Mouse (Mus musculus): ENCODE results near the gene Eif3k. TPM values are rescaled to one million over a fixed set of nuclear protein-coding genes. Genes with fewer than 3 reads are reported as not detected.
"Not testable (repeated sequence)": the region's sequence is repeated elsewhere in the genome, so short reads cannot be mapped to it uniquely, and the experiment has no call there.

Gene Eif3k
- polyA plus RNA-seq, 1 experiment from 2014 or later: 327 TPM

- 17% methylated on average over 19 of the region's 19 CpGs for WGBS
- Histone ChIP-seq H3K27ac (no peak overlapping the region), H3K9me3 (no peaks in the 10 kb centered on the region), H3K27me3 (replicated peaks) (no peaks in the 10 kb centered on the region), H3K4me1 (peaks cover 16% of the 10 kb centered on the region), H3K4me3 (peak overlapping the region; percentile 36), H3K36me3 (peaks cover 20% of the 10 kb centered on the region), H3K9ac (peak overlapping the region; percentile 56; the same call in 1 of the 2 replicates), H3K4me2 (replicated peaks) (peak overlapping the region; percentile 83)
- peak; percentile 65 for ATAC-seq (ENCODE audit: low FRiP score, low read depth)
Observed at GRCm38 (mm10) chr7:28982274-28983013, 780 bp upstream of the Eif3k start.

- Histone ChIP-seq H3K4me3 (no peak overlapping the region), H3K9ac (no peak overlapping the region), H3K4me1 (peaks cover 13% of the 10 kb centered on the region), H3K36me3 (peaks cover 57% of the 10 kb centered on the region), H3K4me2 (replicated peaks) (no peak overlapping the region), H3K27me3 (replicated peaks) (no peaks in the 10 kb centered on the region), H3K9me3 (no peaks in the 10 kb centered on the region), H3K27ac (no peak overlapping the region)
- ATAC-seq (ENCODE audit: low FRiP score, low read depth): no peak
- WGBS: 91% methylated on average over 9 of the region's 9 CpGs
Observed at GRCm38 (mm10) chr7:28977556-28977955, 4.1 kb downstream of the Eif3k start.

GRCm38 (mm10) chr7:28973025-28973424 is 8.6 kb downstream of the Eif3k start:
- Histone ChIP-seq H3K27ac (no peak overlapping the region), H3K36me3 (peaks cover 76% of the 10 kb centered on the region), H3K9ac (no peak overlapping the region), H3K9me3 (no peaks in the 10 kb centered on the region), H3K4me3 (no peak overlapping the region), H3K27me3 (replicated peaks) (no peaks in the 10 kb centered on the region), H3K4me1 (no peaks in the 10 kb centered on the region; the same call in 1 of the 2 replicates), H3K4me2 (replicated peaks) (no peak overlapping the region)
- 86% methylated on average over 8 of the region's 8 CpGs for WGBS
- ATAC-seq (ENCODE audit: low FRiP score, low read depth): no peak

- H3K9me3 ChIP-seq: no peaks in the 10 kb centered on the region
- H3K27me3 ChIP-seq (replicated peaks): no peaks in the 10 kb centered on the region
- no peak overlapping the region for H3K4me3 ChIP-seq
- ATAC-seq (ENCODE audit: low FRiP score, low read depth): no peak
- H3K4me2 ChIP-seq (replicated peaks): no peak overlapping the region
- H3K27ac ChIP-seq: no peak overlapping the region
- H3K9ac ChIP-seq: no peak overlapping the region
- WGBS: 68% methylated on average over 8 of the region's 8 CpGs
- H3K4me1 ChIP-seq: no peaks in the 10 kb centered on the region; the same call in 1 of the 2 replicates
- H3K36me3 ChIP-seq: peaks cover 72% of the 10 kb centered on the region
Observed at GRCm38 (mm10) chr7:28972542-28972985, 9.1 kb downstream of the Eif3k start.

- H3K36me3 ChIP-seq: peaks cover 64% of the 10 kb centered on the region
- no peaks in the 10 kb centered on the region for H3K27me3 ChIP-seq (replicated peaks)
- H3K4me2 ChIP-seq (replicated peaks): no peak overlapping the region
- no peaks in the 10 kb centered on the region for H3K9me3 ChIP-seq
- H3K4me3 ChIP-seq: no peak overlapping the region
- no peak overlapping the region for H3K9ac ChIP-seq
- no peak for ATAC-seq (ENCODE audit: low FRiP score, low read depth)
- H3K4me1 ChIP-seq: no peaks in the 10 kb centered on the region; the same call in 1 of the 2 replicates
- no peak overlapping the region for H3K27ac ChIP-seq
- 88% methylated on average over 6 of the region's 6 CpGs for WGBS
Observed at GRCm38 (mm10) chr7:28971770-28972269, 9.8 kb downstream of the Eif3k start.

- no peaks in the 10 kb centered on the region; the same call in 1 of the 2 replicates for H3K4me1 ChIP-seq
- H3K9ac ChIP-seq: no peak overlapping the region
- WGBS: 88% methylated on average over 7 of the region's 7 CpGs
- peaks cover 56% of the 10 kb centered on the region for H3K36me3 ChIP-seq
- H3K4me3 ChIP-seq: no peak overlapping the region
- no peaks in the 10 kb centered on the region for H3K9me3 ChIP-seq
- ATAC-seq (ENCODE audit: low FRiP score, low read depth): no peak
- no peak overlapping the region for H3K27ac ChIP-seq
- no peaks in the 10 kb centered on the region for H3K27me3 ChIP-seq (replicated peaks)
- no peak overlapping the region for H3K4me2 ChIP-seq (replicated peaks)
Observed at GRCm38 (mm10) chr7:28971029-28971428, 10.6 kb downstream of the Eif3k start.

- Histone ChIP-seq H3K9me3 (no peaks in the 10 kb centered on the region), H3K27me3 (replicated peaks) (no peaks in the 10 kb centered on the region), H3K9ac (no peak overlapping the region), H3K4me1 (no peaks in the 10 kb centered on the region; the same call in 1 of the 2 replicates), H3K36me3 (peaks cover 52% of the 10 kb centered on the region), H3K4me2 (replicated peaks) (no peak overlapping the region), H3K4me3 (no peak overlapping the region), H3K27ac (no peak overlapping the region)
- 77% methylated on average over 12 of the region's 12 CpGs for WGBS
- ATAC-seq (ENCODE audit: low FRiP score, low read depth): no peak
Observed at GRCm38 (mm10) chr7:28969672-28970394, 11.8 kb downstream of the Eif3k start.

- no peaks in the 10 kb centered on the region for H3K9me3 ChIP-seq
- no peak overlapping the region for H3K4me3 ChIP-seq
- no peak overlapping the region for H3K4me2 ChIP-seq (replicated peaks)
- WGBS: 88% methylated on average over 1 of the region's 1 CpGs
- H3K36me3 ChIP-seq: peaks cover 47% of the 10 kb centered on the region
- no peak overlapping the region for H3K27ac ChIP-seq
- no peaks in the 10 kb centered on the region; the same call in 1 of the 2 replicates for H3K4me1 ChIP-seq
- no peaks in the 10 kb centered on the region for H3K27me3 ChIP-seq (replicated peaks)
- ATAC-seq (ENCODE audit: low FRiP score, low read depth): no peak
- H3K9ac ChIP-seq: no peak overlapping the region
Observed at GRCm38 (mm10) chr7:28969271-28969670, 12.4 kb downstream of the Eif3k start.

- H3K27ac ChIP-seq; H3K27me3 ChIP-seq (replicated peaks); H3K4me2 ChIP-seq (replicated peaks); H3K4me3 ChIP-seq; H3K9me3 ChIP-seq; H3K9ac ChIP-seq; ATAC-seq (ENCODE audit: low FRiP score, low read depth); H3K4me1 ChIP-seq: not testable (repeated sequence)
- peaks cover 36% of the 10 kb centered on the region for H3K36me3 ChIP-seq
- WGBS: 95% methylated on average over 8 of the region's 8 CpGs
Observed at GRCm38 (mm10) chr7:28968120-28968519, 13.5 kb downstream of the Eif3k start.

GRCm38 (mm10) chr7:28966751-28967505 is 14.7 kb downstream of the Eif3k start:
- Histone ChIP-seq H3K27ac (no peak overlapping the region), H3K27me3 (replicated peaks) (no peaks in the 10 kb centered on the region), H3K4me1 (no peaks in the 10 kb centered on the region; the same call in 1 of the 2 replicates), H3K9ac (no peak overlapping the region), H3K4me2 (replicated peaks) (no peak overlapping the region), H3K36me3 (peaks cover 28% of the 10 kb centered on the region), H3K4me3 (no peak overlapping the region), H3K9me3 (no peaks in the 10 kb centered on the region)
- no peak for ATAC-seq (ENCODE audit: low FRiP score, low read depth)
- 74% methylated on average over 4 of the region's 4 CpGs for WGBS

- no peak overlapping the region for H3K4me2 ChIP-seq (replicated peaks)
- H3K9me3 ChIP-seq: no peaks in the 10 kb centered on the region
- H3K4me1 ChIP-seq: peaks cover 3% of the 10 kb centered on the region
- WGBS: 92% methylated on average over 4 of the region's 5 CpGs
- no peak overlapping the region for H3K9ac ChIP-seq
- ATAC-seq (ENCODE audit: low FRiP score, low read depth): no peak
- H3K4me3 ChIP-seq: no peak overlapping the region
- H3K27me3 ChIP-seq (replicated peaks): no peaks in the 10 kb centered on the region
- peaks cover 21% of the 10 kb centered on the region for H3K36me3 ChIP-seq
- H3K27ac ChIP-seq: no peak overlapping the region
Observed at GRCm38 (mm10) chr7:28966181-28966580, 15.5 kb downstream of the Eif3k start.

Measured in neural tube, embryonic 12.5 days (tissue).